Mouse (Mus musculus) embryo, embryonic 10 days (tissue): ENCODE data around the gene Spry1.

Source experiments
- DNase-seq: peaks from one replicate; pipeline ENCODE4 v3.0.0-alpha.2; 2015; ENCODE audit warnings: low spot score

The Spry1 gene

DNA sequence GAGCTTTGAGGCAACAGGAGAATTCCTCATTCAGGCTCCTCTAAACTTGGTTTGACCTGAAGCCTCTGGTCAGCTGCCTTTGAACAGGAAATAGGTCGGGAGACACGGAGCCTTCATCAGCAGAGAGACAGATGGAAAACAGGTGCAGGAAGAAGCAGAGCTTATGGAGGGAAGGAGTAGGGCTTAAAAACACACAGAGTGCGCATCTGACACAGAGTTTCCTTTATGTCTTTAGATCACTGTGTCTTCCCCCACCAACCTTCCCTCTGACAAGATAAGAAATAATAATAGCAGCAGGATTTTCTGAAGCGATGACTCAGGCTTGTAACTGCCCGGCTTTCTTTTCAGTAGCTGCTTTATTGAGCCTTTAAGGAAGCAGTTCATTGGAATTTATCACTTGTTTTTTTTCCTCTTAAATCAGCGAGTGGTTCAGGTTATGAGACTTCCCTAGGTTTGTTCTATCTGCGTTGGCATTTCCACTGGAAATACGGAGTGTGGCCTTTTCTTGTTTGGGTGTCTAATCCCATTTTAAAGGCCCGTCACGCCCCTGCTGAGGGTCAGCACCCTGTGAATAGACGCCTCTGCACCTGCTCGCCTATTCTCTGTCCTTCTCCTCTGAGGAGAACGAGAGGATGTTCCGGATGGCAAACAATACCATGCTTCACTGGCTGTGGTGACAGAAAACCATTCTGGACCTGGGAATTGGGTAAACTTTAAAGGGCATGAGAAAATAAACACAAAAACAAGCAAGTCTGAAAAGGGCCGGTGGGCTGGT lies 32.7 kb downstream of the Spry1 start:
- DNase-seq: peak; percentile 65

DNA sequence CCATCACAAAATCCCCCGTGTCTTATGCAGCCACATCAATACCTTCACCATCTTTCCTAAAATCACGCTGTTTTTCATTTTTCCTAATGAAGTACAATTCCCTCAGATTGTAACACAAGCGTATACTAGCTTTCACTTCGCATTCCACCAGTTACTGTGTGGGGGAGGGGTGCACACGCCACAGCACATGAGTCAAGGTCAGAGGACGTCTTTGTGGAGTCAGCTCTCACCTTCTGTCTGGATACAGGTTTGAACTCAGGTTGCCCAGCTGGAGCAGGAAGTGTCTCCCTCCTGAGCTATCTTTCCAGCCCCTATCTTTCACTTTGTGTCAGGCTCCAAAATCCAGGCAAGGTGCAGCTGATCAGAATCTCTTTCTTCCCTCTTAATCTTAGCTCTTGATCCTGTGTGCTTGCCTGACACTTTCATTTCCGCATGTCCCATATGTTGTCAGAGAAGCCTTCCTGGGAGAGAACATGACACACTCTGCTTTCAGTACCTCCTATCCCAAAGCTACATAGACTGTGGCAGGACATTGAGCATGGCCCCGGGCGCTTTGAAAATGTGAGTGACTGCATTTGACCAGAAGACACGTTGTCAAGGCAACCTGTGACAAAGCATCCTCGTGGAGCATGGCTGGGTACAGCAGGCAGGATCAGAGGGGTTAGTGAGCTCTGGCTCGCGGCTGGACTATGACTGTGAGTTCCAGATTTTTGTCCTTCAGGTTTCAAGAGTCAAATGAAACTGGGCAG lies 33.9 kb downstream of the Spry1 start:
- peak; percentile 71 for DNase-seq

- no peak for DNase-seq
These were observed 35.3 kb downstream of the Spry1 start for GRCm38 (mm10) chr3:37675056-37675525.

GRCm38 (mm10) chr3:37676291-37676690 lies 36.5 kb downstream of the Spry1 start:
- DNase-seq: no peak

DNA sequence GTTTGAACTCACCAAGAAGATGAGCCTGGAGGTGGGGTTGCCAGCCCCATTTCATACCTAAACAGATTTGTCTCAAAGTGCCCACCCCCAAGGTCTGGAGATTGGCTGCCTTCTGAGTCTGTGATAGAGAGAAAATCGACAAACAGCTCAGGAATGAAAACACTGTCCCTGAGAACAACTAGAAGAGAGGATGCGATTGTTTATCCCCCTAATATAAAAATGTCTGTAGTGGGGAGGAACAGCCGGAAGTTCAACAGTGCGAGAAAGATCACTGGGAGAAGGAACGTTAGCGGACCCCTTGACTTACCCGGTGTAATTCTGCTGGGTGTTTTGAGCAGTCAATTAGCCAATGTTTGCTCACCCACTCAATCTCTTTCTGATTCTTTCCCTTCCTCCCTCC lies 46.5 kb downstream of the Spry1 start:
- DNase-seq: no peak

GRCm38 (mm10) chr3:37686751-37687150 lies 47.0 kb downstream of the Spry1 start:
- no peak for DNase-seq

DNA sequence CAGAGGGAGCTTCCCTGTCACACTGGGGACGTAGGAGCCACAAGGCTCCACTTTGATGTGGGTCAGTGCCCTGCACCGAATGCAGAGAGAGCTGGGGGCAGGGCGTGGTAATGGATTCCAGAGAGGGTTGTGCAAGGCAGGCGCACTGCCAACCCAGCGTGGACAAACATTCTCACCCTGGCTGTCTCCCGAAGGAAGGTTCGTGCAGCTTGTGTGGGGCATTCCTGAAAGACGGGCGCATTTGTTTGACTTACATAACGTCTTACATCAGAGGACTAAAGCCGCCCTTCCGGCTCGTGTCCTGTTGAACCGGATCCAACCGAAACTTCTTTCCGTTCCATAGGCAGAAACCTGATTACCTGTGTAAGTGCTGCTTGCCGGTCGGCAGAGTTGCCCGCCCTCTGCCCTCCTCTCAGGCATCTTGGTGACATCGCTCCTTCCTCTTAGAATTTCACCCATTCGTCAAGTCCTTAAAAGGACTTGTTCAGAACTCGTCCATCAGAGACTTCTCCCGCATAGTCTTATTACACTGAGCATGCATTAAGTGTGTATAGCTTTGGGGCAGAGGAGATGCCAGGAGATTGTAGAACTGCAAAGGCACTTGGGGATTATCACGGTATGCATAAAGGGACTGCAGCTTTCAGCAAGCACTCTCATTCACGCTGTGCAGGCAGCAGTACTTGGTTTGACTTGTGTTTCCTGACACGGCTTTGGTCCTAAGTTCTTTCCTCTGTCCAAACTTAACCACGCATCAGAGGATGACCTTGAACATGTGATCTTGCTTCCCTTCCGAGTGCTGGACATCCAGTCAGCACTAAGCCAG lies 47.6 kb downstream of the Spry1 start:
- DNase-seq: peak; percentile 49

DNA sequence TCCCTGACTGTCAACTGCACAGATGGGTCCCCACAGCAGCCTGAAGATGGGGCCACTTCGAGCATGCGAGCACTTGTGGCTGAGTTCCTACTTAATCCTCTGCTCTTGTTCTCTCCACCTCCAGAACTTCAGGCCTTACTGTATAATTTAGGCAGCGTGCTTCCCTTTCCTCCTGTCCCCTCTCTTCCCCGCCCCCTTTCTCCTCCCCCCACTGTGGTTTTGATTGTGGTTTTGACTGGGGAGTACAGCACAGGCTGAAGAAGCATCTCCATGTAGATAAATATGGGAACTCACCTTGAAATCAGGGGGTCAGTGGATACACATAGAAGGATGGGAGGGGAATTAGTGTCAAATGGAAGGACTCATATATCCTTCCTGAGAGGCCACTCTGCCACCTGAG lies 53.2 kb downstream of the Spry1 start:
- DNase-seq: no peak

DNA sequence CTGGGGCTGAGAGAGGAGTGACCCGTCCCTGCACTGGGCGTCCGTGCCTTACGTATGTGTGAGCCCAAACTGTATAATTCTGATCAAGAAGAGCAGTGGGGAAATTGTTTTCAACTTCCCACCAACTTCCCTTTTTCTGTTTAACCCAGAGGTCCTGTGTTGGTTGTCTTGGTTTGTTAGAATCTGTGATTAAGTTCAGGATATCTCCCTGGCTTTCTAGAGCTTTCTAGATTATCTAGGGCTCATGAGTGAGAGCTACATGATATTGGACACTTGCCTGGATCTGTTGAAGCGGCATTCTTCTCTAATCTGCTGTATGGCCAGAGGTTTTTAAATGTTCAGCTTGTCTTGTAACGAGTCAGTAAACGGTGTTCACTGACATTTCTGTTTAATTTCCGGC lies 53.8 kb downstream of the Spry1 start:
- no peak for DNase-seq
